Mouse (Mus musculus) heart, adult 2 months (tissue): Measurements from ENCODE around the gene Olfr1392. TPM values are rescaled to one million over a fixed set of nuclear protein-coding genes. Genes with fewer than 3 reads are reported as not detected.

Experiments used
- DNase-seq, 2 experiments: peaks; one replicate each; pipeline ENCODE4 v3.0.0; 2021
- H3K27ac ChIP-seq: fragments of 200-600 bp; 2 replicates; pipeline ENCODE4 v1.8.1; 2022
- H3K27me3 ChIP-seq: fragments of 200-500 bp; 2 replicates; pipeline ENCODE4 v1.6.1; 2012; ENCODE audit warnings: mild to moderate bottlenecking, low read length, inconsistent platforms, mixed read lengths; ENCODE audit not compliant: control insufficient read depth, insufficient read depth
- H3K36me3 ChIP-seq: fragments of 200-500 bp; 2 replicates; pipeline ENCODE4 v1.6.1; 2012; ENCODE audit warnings: low read length, inconsistent platforms; ENCODE audit not compliant: control insufficient read depth, insufficient read depth
- H3K4me1 ChIP-seq: fragments of 200-500 bp; 2 replicates; pipeline ENCODE4 v1.6.1; 2011; ENCODE audit warnings: low read length; ENCODE audit not compliant: control insufficient read depth, insufficient read depth
- H3K4me3 ChIP-seq: fragments of 200-600 bp; 2 replicates; pipeline ENCODE4 v1.8.1; 2022
- H3K79me2 ChIP-seq: fragments of 200-500 bp; replicated peaks from 2 replicates; pipeline ENCODE4 v1.6.1; 2012; ENCODE audit warnings: mild to moderate bottlenecking, inconsistent platforms, low read length, moderate library complexity, mixed read lengths; ENCODE audit not compliant: control insufficient read depth, insufficient read depth
- H3K9ac ChIP-seq: fragments of 200-500 bp; 2 replicates; pipeline ENCODE4 v1.6.1; 2012; ENCODE audit warnings: low read depth, mild to moderate bottlenecking, control low read depth, inconsistent platforms, low read length, mixed read lengths
- CTCF ChIP-seq: fragments of 200-600 bp; IDR thresholded peaks from 2 replicates; pipeline ENCODE4 v1.8.1; 2022; ENCODE audit warnings: antibody characterized with exemption, mild to moderate bottlenecking, moderate library complexity
- EP300 ChIP-seq: fragments of 200-500 bp; IDR thresholded peaks from 2 replicates; pipeline ENCODE4 v1.6.1; 2011; ENCODE audit warnings: low read depth, low read length, control low read depth; ENCODE audit not compliant: insufficient read depth
- POLR2A ChIP-seq: fragments of 200-500 bp; IDR thresholded peaks from 2 replicates; pipeline ENCODE4 v1.6.1; 2011; ENCODE audit warnings: mild to moderate bottlenecking, low read depth, low read length, control low read depth; ENCODE audit not compliant: insufficient read depth
- WGBS: fragments of 180-500 bp; shearing (Covaris S2); methylation state at CpG from one replicate; pipeline ENCODE4 v1.1.7; 2018; 5-methylcytosine and 5-hydroxymethylcytosine counted together
- intact Hi-C: fragments of 180-260 bp; cut with DNase I; formaldehyde crosslinking; loops from one replicate; pipeline ENCODE4 v1.15.1; 2025
- polyA plus RNA-seq: library from polyadenylated mRNA; depleted of rRNA; stranded (reverse); fragments of >200 nt; gene quantifications from 2 replicates; pipeline ENCODE4 v1.2.3, GENCODE M21; 2012
- total RNA-seq, 2 experiments: library from RNA; stranded (reverse); gene quantifications; 2 replicates each; pipeline ENCODE4 v1.2.3; 2021

The Olfr1392 gene
- total and polyA plus RNA-seq, 3 experiments, result 0.08 TPM; not detected in 2

GRCm38 (mm10) chr11:49241471-49241870 lies 43.6 kb upstream of the Olfr1392 start:
- Histone ChIP-seq H3K79me2 (no peaks in the 10 kb centered on the region), H3K27ac (peak overlapping the region; percentile 12; the same call in 1 of the 2 replicates), H3K36me3 (peaks cover 2% of the 10 kb centered on the region; the same call in 1 of the 2 replicates), H3K4me1 (peaks cover 8% of the 10 kb centered on the region), H3K27me3 (no peaks in the 10 kb centered on the region), H3K9ac (no peak overlapping the region), H3K4me3 (no peak overlapping the region)
- DNase-seq, result peak in 1 of 2 experiments; percentile 21
- 24% methylated on average over 1 of the region's 1 CpGs for WGBS
- TF ChIP-seq CTCF (no peak), POLR2A (peak; percentile 38; the same call in 1 of the 2 replicates), EP300 (0 out of 2 replicates have a peak, but pooled peaks have one; percentile 39)
- intact Hi-C loops, result no loop called here

DNA sequence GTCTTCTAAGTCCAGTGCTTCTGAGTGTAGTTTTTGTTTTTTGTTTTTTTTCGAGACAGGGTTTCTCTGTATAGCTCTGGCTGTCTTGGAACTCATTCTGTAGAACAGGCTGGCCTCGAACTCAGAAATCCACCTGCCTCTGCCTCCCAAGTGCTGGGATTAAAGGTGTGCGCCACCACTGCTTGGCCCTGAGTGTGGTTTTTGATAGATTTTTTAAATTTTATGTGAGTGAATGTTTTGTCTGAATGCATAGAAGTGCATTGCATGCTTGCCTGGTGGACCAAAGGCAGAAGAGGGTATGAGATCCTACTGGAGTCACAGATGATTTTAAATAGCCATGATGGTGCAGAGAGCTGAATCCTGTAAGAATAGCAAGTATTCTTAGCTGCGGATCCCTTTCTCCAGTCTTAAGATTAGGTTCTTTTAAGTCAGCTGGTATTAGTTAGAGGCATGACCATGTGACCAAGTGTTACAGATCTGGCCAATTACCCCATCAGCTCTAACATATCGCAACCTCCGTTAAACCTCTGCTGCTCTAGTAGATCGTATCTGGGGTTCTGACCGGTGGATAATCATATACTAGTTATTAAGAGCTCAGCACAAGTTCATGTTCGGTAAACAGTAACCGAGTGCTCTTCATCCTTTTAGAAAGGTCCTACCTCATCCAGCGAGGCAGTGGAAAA lies 42.0 kb upstream of the Olfr1392 start:
- WGBS, result 21% methylated on average over 11 of the region's 11 CpGs
- H3K36me3 ChIP-seq, result peaks cover 4% of the 10 kb centered on the region; the same call in 1 of the 2 replicates
- peak overlapping the region; percentile 97 for H3K27ac ChIP-seq
- peak overlapping the region; percentile 77 for H3K4me3 ChIP-seq
- H3K9ac ChIP-seq, result peak overlapping the region; percentile 55
- H3K27me3 ChIP-seq, result no peaks in the 10 kb centered on the region
- TF ChIP-seq POLR2A (no peak), EP300 (no peak), CTCF (no peak)
- intact Hi-C loops, result loop anchor here (1.0 to 2.0 kb wide), 2 partner anchors 40 to 372 kb away; partner anchors contain the start of genes Irgm1 and Zfp62
- H3K79me2 ChIP-seq, result no peaks in the 10 kb centered on the region
- no peak for DNase-seq
- H3K4me1 ChIP-seq, result peaks cover 13% of the 10 kb centered on the region

DNA sequence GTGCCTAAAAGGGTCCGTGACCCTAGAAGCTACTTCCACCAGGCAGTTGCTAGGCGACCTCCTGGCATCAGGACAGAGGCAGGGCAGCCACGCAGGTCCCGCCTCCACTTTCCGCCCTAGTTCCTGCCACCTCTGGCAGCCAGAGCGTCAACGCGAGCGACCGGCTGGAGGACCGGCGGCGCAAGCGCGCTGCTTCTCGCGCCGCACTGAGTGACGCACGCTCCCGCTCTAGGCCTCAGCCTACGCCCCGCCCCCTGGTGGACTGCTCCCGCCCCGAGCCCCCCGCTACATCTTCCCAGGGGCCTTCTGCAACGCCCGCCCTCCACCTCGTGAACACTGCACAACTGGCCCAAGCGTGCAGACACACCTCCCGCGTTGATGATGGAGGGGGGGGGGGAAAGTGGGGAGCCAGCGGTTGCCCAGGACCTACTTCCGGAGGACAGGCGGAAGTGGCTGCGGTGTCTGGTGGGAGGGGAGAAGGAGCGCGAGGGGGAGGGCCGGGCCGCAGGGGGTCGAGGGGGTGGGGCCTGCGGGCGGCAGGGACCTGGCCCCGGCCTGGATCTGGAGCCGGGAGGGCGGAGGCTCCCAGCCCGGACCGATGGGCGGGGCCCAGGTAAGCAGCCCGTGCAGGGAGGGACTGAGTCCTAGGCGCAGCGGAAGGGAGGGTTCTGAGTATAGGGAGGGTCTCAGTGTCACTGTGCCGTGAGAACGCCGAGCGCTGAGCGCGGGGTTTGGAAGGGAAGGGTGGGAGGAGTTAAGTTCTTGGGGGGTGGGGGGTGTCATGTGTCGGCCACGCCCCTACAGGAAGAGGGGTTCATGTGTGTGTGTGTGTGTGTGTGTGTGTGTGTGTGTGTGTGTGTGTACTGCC lies 41.1 kb upstream of the Olfr1392 start, which contains the start of gene Mgat1:
Gene Mgat1, plus strand, starts transcription at position 465 of the 868 bp plus-strand sequence.
- H3K79me2 ChIP-seq, result no peaks in the 10 kb centered on the region
- DNase-seq, result peak; percentile 92 to 97
- peaks cover 4% of the 10 kb centered on the region; the same call in 1 of the 2 replicates for H3K36me3 ChIP-seq
- peak within 1 kb of the TSS; percentile 88 for H3K9ac ChIP-seq
- peaks cover 18% of the 10 kb centered on the region for H3K4me1 ChIP-seq
- peak within 1 kb of the TSS; percentile 97 for H3K27ac ChIP-seq
- TF ChIP-seq CTCF (peak; percentile 53), POLR2A (peak; percentile 68), EP300 (no peak)
- peak within 1 kb of the TSS; percentile 77 for H3K4me3 ChIP-seq
- H3K27me3 ChIP-seq, result no peaks in the 10 kb centered on the region
- intact Hi-C loops, result loop anchor here (1.0 to 2.0 kb wide), 2 partner anchors 41 to 373 kb away; partner anchors contain the start of genes Irgm1 and Zfp62
- under 1% methylated on average over 57 of the region's 60 CpGs for WGBS

DNA sequence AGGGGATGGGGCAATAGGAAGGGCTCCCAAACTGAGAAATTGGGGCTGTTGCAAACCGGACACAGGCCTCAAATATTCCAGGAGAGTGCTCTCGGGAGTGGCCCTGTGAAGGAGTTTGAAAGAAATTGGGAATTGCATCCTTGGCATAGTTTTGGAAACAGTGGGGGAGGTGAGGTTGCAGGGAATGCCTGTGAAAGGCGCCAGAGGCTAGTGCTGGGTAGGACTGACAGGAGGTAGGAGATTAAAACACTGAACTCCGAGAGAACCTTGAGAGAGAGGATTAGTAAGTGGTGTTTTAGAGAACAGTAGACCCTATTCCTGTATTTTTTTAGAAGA lies 40.5 kb upstream of the Olfr1392 start:
- H3K36me3 ChIP-seq, result peaks cover 4% of the 10 kb centered on the region; the same call in 1 of the 2 replicates
- DNase-seq, result no peak
- H3K4me1 ChIP-seq, result peaks cover 23% of the 10 kb centered on the region
- H3K4me3 ChIP-seq, result peak overlapping the region; percentile 46
- H3K27ac ChIP-seq, result peak overlapping the region; percentile 97
- no peaks in the 10 kb centered on the region for H3K79me2 ChIP-seq
- WGBS, result 1% methylated on average over 4 of the region's 4 CpGs
- H3K9ac ChIP-seq, result peak overlapping the region; percentile 88
- intact Hi-C loops, result no loop called here
- no peaks in the 10 kb centered on the region for H3K27me3 ChIP-seq
- TF ChIP-seq CTCF (no peak), POLR2A (no peak), EP300 (no peak)

GRCm38 (mm10) chr11:49245176-49245575 lies 39.9 kb upstream of the Olfr1392 start:
- Histone ChIP-seq H3K79me2 (no peaks in the 10 kb centered on the region), H3K4me1 (peaks cover 25% of the 10 kb centered on the region), H3K36me3 (peaks cover 4% of the 10 kb centered on the region; the same call in 1 of the 2 replicates), H3K27ac (peak overlapping the region; percentile 97), H3K27me3 (no peaks in the 10 kb centered on the region), H3K9ac (peak overlapping the region; percentile 25), H3K4me3 (peak overlapping the region; percentile 46)
- 14% methylated on average over 7 of the region's 7 CpGs for WGBS
- DNase-seq, result peak in 1 of 2 experiments; percentile 50
- TF ChIP-seq CTCF (no peak), EP300 (no peak), POLR2A (no peak)
- intact Hi-C loops, result no loop called here
